Mouse (Mus musculus): Measurements from ENCODE around the gene Rhoc. TPM values are rescaled to one million over a fixed set of nuclear protein-coding genes. Genes with fewer than 3 reads are reported as not detected.

Rhoc gene
- 0.25 and 0.31 TPM in 2 replicates for polyA plus RNA-seq (2012)

DNA sequence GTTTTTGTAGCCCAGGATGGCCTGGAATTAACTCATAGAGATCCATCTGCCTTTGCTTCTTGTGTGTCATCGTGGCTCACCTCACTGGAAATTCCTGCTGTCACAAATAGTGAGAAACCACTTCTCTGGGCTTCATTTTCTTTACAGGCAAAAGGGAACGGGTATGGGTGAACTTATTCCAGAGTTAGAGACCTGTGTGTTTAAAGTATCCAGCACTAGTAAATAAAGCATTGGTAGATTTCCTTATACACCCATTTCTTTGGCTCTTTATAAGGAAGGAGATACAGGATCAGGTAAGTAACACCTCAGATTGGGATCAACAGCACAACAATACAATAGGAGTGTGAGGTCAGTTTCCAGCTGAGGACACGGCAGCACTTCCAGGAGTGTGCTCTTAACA is at the start of gene Rhoc:
Gene Rhoc, plus strand, starts transcription at position 301 of the 400 bp plus-strand sequence.
- no peak for TF ChIP-seq GATA1 (IDR thresholded peaks at IDR 0.05; ENCODE audit: low read length)

GRCm38 (mm10) chr3:104741954-104742353 is 46.2 kb upstream of the Rhoc start:
- TF ChIP-seq GATA1 (IDR thresholded peaks at IDR 0.05; ENCODE audit: low read length): no peak

DNA sequence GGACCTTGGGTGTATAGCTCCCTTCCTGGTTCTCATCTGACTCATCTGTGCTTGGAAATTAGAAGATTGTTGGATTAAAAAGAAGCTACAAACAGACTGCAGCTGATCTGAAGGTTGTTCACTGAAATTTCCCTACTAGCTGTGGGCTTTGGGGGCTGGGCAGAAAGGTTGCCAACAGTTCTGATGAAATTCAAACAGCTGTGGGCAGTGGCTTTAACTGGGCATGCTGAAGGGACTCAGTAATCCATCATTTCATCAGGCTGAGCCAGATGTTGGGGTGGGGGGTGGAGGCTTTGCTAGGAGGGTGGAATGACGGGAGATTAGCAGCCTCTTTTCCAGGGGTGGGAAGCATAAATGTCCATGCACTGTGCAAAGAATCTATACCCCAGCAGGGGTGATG is 45.0 kb upstream of the Rhoc start:
- no peak for TF ChIP-seq GATA1 (IDR thresholded peaks at IDR 0.05; ENCODE audit: low read length)

DNA sequence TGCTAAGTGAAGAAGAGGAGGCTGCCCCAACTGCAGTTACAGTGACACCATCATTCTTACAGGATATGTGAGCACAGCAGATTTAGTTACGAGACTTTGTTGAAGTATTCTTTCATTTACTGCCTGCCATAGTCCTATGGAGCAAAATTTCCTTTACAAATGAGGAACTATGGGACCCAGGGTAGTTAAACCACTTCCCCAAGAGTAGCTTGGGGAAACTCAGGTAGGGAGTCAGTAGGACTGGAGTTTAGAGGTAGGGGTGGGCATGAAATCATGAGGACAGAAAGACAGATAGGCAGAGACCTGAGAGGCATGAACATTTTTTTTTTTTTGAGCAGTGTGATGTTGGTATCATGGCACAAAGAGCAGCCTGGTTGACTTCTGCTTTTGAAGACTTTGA is 44.3 kb upstream of the Rhoc start:
- no peak for TF ChIP-seq GATA1 (IDR thresholded peaks at IDR 0.05; ENCODE audit: low read length)

DNA sequence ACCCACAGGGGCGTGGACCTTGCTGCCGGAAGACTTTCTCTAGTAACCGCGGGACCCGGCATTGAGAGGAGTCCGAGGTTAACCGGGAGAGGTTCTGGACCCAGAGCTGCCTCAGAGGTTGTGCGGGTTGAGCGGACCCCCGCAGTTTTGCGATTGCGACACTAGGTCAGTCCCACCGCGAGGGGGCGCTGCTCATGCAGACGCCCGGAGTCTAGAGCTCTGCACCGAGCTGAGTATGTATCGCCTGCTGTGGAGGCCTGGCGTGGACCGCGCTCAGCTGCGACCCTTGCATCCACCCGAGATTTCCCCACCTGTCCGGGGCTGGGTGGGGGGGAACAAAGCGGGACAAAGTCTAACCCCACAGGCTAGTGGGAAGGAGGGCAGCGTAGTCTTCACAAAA is 29.8 kb upstream of the Rhoc start:
- no peak for TF ChIP-seq GATA1 (IDR thresholded peaks at IDR 0.05; ENCODE audit: low read length)

GRCm38 (mm10) chr3:104758869-104759268 is 29.3 kb upstream of the Rhoc start:
- TF ChIP-seq GATA1 (IDR thresholded peaks at IDR 0.05; ENCODE audit: low read length): no peak

DNA sequence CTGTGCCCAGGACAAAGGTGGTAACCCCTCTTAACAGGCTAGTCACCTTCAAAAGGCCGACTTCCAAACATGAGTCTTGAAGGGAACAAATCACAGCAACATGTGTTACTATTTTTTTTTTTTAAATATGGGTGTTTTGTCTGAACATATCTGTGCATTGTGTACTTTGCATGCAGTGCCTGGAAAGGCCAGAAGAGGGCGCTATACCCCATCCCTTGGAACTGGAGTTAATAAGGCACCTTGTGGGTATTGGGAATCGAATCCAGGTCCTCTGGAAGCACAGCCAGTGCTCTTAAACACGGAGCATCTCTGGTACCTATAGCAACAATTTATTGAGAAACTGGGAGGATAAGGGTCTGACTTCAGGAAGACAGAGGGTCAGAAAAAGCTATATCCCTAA is 23.2 kb upstream of the Rhoc start:
- no peak for TF ChIP-seq GATA1 (IDR thresholded peaks at IDR 0.05; ENCODE audit: low read length)

- TF ChIP-seq GATA1 (IDR thresholded peaks at IDR 0.05; ENCODE audit: low read length): no peak
These were observed 21.0 kb upstream of the Rhoc start for GRCm38 (mm10) chr3:104767141-104767540.

GRCm38 (mm10) chr3:104767716-104768115 is 20.5 kb upstream of the Rhoc start:
- no peak for TF ChIP-seq GATA1 (IDR thresholded peaks at IDR 0.05; ENCODE audit: low read length)

DNA sequence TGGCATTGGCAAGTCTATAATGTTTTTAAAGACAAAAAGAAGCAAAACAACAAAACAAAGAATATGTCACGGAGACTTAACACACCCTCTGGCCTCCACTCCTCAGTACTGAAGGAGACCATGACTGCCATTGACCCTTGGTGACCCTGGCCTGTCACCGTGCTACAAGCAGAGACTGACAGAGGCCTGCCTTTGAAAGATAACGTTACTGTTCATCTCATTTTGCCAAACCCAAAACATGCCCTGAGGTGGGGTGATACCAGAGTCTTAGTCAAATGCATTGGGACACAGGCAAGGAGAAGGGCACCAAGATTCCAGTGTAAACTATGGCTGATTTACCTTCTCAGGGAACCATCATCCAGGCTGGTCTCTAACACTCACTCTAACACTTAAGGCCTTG is 19.0 kb upstream of the Rhoc start:
- no peak for TF ChIP-seq GATA1 (IDR thresholded peaks at IDR 0.05; ENCODE audit: low read length)

- TF ChIP-seq GATA1 (IDR thresholded peaks at IDR 0.05; ENCODE audit: low read length): no peak
These were observed 18.1 kb upstream of the Rhoc start for GRCm38 (mm10) chr3:104770035-104770434.

GRCm38 (mm10) chr3:104770918-104771317 is 17.3 kb upstream of the Rhoc start:
- no peak for TF ChIP-seq GATA1 (IDR thresholded peaks at IDR 0.05; ENCODE audit: low read length)

DNA sequence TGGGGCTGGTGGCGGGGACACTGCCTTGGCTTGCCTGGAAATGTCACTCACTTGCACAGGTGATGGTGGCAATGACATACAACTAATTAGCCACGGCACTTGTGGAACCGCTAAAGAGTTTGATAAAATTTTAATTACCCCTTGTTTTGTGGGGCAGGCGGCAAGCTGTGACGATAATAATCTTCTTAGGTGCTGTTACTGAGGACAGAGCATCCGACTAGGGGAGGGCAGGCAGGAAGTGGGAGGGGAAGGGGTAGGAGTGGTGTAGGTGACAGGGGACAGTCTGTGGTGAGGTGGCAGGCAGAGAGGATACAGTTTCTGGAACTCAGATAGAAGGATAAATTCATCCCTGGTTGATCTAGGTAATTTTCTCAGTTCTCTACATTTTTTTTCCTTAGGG is 16.7 kb upstream of the Rhoc start:
- no peak for TF ChIP-seq GATA1 (IDR thresholded peaks at IDR 0.05; ENCODE audit: low read length)

DNA sequence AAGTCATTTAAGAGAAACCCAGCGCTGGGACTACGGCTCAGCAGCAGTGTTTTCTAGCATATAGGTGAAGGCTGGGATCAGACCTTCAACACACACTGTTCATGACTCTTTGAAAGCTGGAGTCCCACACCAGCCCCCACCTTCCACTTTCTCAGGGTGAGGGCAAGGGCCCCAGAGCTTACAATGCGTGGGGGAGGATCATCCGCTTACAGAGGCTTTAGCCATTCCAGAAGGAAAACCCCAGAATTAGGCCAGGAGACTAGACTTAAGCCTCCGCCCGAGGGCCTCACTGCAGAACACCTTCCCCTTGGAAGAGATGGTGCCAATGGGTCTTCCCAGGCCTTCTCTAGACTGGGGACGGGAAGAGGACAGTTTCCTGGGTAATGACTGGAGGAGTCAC is 14.9 kb upstream of the Rhoc start:
- TF ChIP-seq GATA1 (IDR thresholded peaks at IDR 0.05; ENCODE audit: low read length): no peak

GRCm38 (mm10) chr3:104777342-104777741 is 10.8 kb upstream of the Rhoc start:
- no peak for TF ChIP-seq GATA1 (IDR thresholded peaks at IDR 0.05; ENCODE audit: low read length)

GRCm38 (mm10) chr3:104779949-104780348 is 8.2 kb upstream of the Rhoc start:
- TF ChIP-seq GATA1 (IDR thresholded peaks at IDR 0.05; ENCODE audit: low read length): no peak

- TF ChIP-seq GATA1 (IDR thresholded peaks at IDR 0.05; ENCODE audit: low read length): no peak
These were observed 7.4 kb upstream of the Rhoc start, which contains the start of gene Ppm1j for GRCm38 (mm10) chr3:104780561-104781420. TSS of gene Ppm1j (plus strand) at chr3:104781056.

All from G1E-ER4 (cell line).